Mouse (Mus musculus): Measurements from ENCODE around the gene Cyth2. TPM values are rescaled to one million over a fixed set of nuclear protein-coding genes. Genes with fewer than 3 reads are reported as not detected.

The Cyth2 gene
- polyA plus RNA-seq, 1 experiment from 2014 or later, result 82.6 TPM

DNA sequence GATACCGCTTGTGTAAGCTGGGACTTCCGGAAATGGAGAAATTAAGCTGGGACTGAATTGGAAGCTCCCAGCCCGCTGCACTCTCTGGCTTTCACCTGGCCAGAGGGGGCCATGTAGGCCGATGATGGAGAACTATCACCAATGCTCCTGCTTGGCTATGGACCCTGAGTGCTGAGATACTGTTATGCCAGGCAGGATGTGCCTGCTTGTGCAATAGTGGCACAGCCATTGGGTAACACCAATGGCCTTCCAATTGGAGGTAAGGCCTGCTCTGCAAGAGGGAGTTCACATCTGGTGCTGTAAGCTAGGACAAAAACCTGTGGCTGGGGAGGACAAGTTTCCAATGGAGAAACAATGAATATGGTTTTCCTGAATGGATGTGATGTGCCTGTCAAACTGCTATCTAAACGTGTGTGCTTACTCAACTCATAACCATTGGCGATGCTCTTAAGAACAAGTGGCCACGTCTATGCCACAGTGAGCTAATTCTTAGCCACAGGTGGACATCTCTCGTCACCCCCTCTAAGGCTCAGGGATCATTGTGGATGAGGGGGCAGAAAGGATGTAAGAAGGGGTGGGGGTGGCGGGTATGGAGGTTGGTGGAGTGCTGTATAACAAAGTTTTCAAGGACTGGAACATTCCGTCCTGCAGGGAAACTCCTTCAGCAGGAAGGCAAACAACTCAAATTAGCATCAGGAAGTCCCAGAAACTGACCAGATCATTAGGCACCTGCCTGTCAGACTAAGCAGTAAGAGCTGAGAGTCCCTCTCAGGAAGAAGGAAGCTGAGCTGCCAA is 28.8 kb upstream of the Cyth2 start:
- H3K4me2 ChIP-seq (ENCODE audit: low read depth, low read length), result no peak overlapping the region
- peaks cover 4% of the 10 kb centered on the region; the same call in 1 of the 2 replicates for H3K27me3 ChIP-seq (ENCODE audit: control insufficient read depth, insufficient read depth, low read length)
- WGBS, result 82% methylated on average over 10 of the region's 10 CpGs
- ATAC-seq (ENCODE audit: insufficient read depth, low FRiP score), result no peak
- no peak overlapping the region for H3K27ac ChIP-seq (ENCODE audit: low read length)
- H3K36me3 ChIP-seq (ENCODE audit: control insufficient read depth, insufficient read depth, low read length), result no peaks in the 10 kb centered on the region
- no peak overlapping the region for H3K9ac ChIP-seq (ENCODE audit: low read length)
- no peak overlapping the region for H3K4me3 ChIP-seq (replicated peaks; ENCODE audit: low read length)
- no peaks in the 10 kb centered on the region for H3K9me3 ChIP-seq (replicated peaks; ENCODE audit: control insufficient read depth, low read length)
- H3K4me1 ChIP-seq (ENCODE audit: control insufficient read depth, insufficient read depth, low read length), result no peaks in the 10 kb centered on the region

DNA sequence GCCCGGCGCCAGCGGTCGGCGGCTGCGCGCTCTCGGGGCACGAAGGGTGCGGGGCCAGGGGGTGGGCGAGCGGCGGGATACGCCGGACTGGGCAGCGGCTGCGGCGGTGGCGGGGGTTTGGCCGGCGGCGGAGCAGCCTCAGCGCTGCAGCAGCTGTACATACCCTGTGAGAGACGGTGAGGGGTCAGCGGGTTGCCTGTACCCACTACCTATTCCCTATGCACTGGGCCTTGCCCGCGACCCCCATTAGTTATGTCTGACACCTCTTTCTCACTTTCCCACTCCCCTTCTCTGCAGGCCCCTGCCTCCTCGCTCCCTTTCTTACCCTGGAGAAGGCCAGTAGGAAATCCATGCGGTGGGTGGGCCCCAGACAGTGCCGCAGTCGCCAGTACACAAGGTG is 19.5 kb upstream of the Cyth2 start:
- ATAC-seq (ENCODE audit: insufficient read depth, low FRiP score), result no peak
- WGBS, result 3% methylated on average over 27 of the region's 31 CpGs
- H3K27me3 ChIP-seq (ENCODE audit: control insufficient read depth, insufficient read depth, low read length), result peaks cover 34% of the 10 kb centered on the region

GRCm38 (mm10) chr7:45833148-45833790 is 18.9 kb upstream of the Cyth2 start:
- Histone ChIP-seq H3K27ac (ENCODE audit: low read length) (no peak overlapping the region), H3K9ac (ENCODE audit: low read length) (peak overlapping the region; percentile 67), H3K4me1 (ENCODE audit: control insufficient read depth, insufficient read depth, low read length) (peaks cover 16% of the 10 kb centered on the region; the same call in 1 of the 2 replicates), H3K4me3 (replicated peaks; ENCODE audit: low read length) (peak overlapping the region; percentile 50), H3K36me3 (ENCODE audit: control insufficient read depth, insufficient read depth, low read length) (no peaks in the 10 kb centered on the region), H3K4me2 (ENCODE audit: low read depth, low read length) (peak overlapping the region; percentile 64), H3K27me3 (ENCODE audit: control insufficient read depth, insufficient read depth, low read length) (peaks cover 34% of the 10 kb centered on the region), H3K9me3 (replicated peaks; ENCODE audit: control insufficient read depth, low read length) (no peaks in the 10 kb centered on the region)
- ATAC-seq (ENCODE audit: insufficient read depth, low FRiP score), result peak; percentile 2; the same call in 1 of the 2 replicates
- under 1% methylated on average over 85 of the region's 86 CpGs for WGBS

More for the DNA sequence above, 19.5 kb upstream of the Cyth2 start:
- Histone ChIP-seq H3K9ac (ENCODE audit: low read length) (peak overlapping the region; percentile 67), H3K27ac (ENCODE audit: low read length) (no peak overlapping the region), H3K9me3 (replicated peaks; ENCODE audit: control insufficient read depth, low read length) (no peaks in the 10 kb centered on the region), H3K36me3 (ENCODE audit: control insufficient read depth, insufficient read depth, low read length) (no peaks in the 10 kb centered on the region), H3K4me3 (replicated peaks; ENCODE audit: low read length) (peak overlapping the region; percentile 50), H3K4me1 (ENCODE audit: control insufficient read depth, insufficient read depth, low read length) (peaks cover 16% of the 10 kb centered on the region; the same call in 1 of the 2 replicates), H3K4me2 (ENCODE audit: low read depth, low read length) (peak overlapping the region; percentile 64)

DNA sequence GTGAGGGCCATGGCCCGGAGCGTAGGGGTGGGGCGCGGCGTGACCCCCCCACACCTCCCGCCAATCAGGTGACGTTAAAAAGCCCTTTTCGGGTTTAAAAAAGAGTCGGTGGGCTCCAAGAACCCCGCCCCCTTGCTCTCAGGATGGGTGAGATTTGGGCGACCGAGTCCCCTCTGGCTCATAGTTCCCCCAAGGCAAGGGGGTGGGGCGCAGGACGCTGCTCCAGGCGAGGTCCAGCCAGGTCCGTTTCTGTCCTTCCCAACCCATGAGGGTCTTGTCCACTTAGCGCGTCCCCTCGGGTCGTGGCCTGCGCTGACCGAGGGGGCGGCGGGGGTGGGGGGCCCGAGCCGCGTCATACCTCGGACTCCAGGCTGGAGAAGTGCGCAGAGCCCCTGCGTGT is 18.0 kb upstream of the Cyth2 start:
- Histone ChIP-seq H3K9ac (ENCODE audit: low read length) (peak overlapping the region; percentile 67), H3K4me1 (ENCODE audit: control insufficient read depth, insufficient read depth, low read length) (peaks cover 16% of the 10 kb centered on the region; the same call in 1 of the 2 replicates), H3K27me3 (ENCODE audit: control insufficient read depth, insufficient read depth, low read length) (peaks cover 34% of the 10 kb centered on the region), H3K4me3 (replicated peaks; ENCODE audit: low read length) (peak overlapping the region; percentile 50), H3K27ac (ENCODE audit: low read length) (no peak overlapping the region), H3K4me2 (ENCODE audit: low read depth, low read length) (peak overlapping the region; percentile 64), H3K36me3 (ENCODE audit: control insufficient read depth, insufficient read depth, low read length) (peaks cover 6% of the 10 kb centered on the region; the same call in 1 of the 2 replicates), H3K9me3 (replicated peaks; ENCODE audit: control insufficient read depth, low read length) (no peaks in the 10 kb centered on the region)
- 9% methylated on average over 30 of the region's 30 CpGs for WGBS
- no peak for ATAC-seq (ENCODE audit: insufficient read depth, low FRiP score)

- ATAC-seq (ENCODE audit: insufficient read depth, low FRiP score), result no peak
- Histone ChIP-seq H3K27ac (ENCODE audit: low read length) (peak overlapping the region; percentile 62; the same call in 1 of the 2 replicates), H3K4me1 (ENCODE audit: control insufficient read depth, insufficient read depth, low read length) (peaks cover 16% of the 10 kb centered on the region; the same call in 1 of the 2 replicates), H3K9ac (ENCODE audit: low read length) (peak overlapping the region; percentile 86; the same call in 1 of the 2 replicates), H3K27me3 (ENCODE audit: control insufficient read depth, insufficient read depth, low read length) (peaks cover 34% of the 10 kb centered on the region), H3K4me3 (replicated peaks; ENCODE audit: low read length) (peak overlapping the region; percentile 99), H3K4me2 (ENCODE audit: low read depth, low read length) (peak overlapping the region; percentile 97), H3K36me3 (ENCODE audit: control insufficient read depth, insufficient read depth, low read length) (peaks cover 6% of the 10 kb centered on the region; the same call in 1 of the 2 replicates), H3K9me3 (replicated peaks; ENCODE audit: control insufficient read depth, low read length) (no peaks in the 10 kb centered on the region)
- WGBS, result 19% methylated on average over 5 of the region's 5 CpGs
These were observed 16.7 kb upstream of the Cyth2 start for GRCm38 (mm10) chr7:45831128-45831525.

DNA sequence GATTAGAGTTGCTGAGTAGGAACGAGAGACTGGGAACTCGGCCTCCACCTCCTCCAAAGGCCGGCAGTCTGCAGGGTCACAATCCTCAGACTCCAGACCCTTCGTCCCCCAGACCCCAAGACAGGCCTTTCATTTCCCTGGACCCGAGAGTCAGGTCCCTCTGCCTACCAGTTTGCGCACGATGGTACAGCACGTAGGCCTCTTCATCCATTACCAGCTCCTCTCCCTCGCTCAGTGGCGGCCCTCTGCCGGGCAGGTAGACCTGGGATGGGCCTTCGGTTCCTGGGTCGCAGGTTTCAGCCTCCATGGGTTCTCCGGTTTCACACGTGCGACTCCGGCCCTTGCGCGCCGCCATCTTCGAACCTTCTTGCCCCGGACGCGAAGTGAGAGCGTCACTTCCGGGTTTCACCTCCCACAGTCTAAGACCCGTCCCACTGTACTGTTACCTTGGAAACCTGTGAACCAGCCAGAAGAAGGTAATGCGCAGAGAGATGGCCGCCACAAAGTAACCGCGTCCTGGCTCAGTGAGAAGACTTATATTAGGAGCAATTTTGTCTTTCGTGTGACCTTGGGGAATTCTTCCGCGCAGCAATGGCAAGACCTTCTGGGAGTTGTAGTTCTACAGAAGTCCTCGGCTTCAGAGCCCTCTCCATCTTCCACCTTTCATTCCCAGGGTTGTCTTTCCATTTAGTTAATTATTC is 16.2 kb upstream of the Cyth2 start, which contains the start of gene Grwd1:
Gene Grwd1 (minus strand): TSS at position 518 of the 701 bp plus-strand sequence.
- WGBS, result under 1% methylated on average over 35 of the region's 35 CpGs
- Histone ChIP-seq H3K9ac (ENCODE audit: low read length) (peak within 1 kb of the TSS; percentile 86), H3K9me3 (replicated peaks; ENCODE audit: control insufficient read depth, low read length) (no peaks in the 10 kb centered on the region), H3K4me3 (replicated peaks; ENCODE audit: low read length) (peak within 1 kb of the TSS; percentile 99), H3K27ac (ENCODE audit: low read length) (peak within 1 kb of the TSS; percentile 62), H3K27me3 (ENCODE audit: control insufficient read depth, insufficient read depth, low read length) (peaks cover 34% of the 10 kb centered on the region), H3K4me2 (ENCODE audit: low read depth, low read length) (peak within 1 kb of the TSS; percentile 97), H3K36me3 (ENCODE audit: control insufficient read depth, insufficient read depth, low read length) (peaks cover 11% of the 10 kb centered on the region; the same call in 1 of the 2 replicates), H3K4me1 (ENCODE audit: control insufficient read depth, insufficient read depth, low read length) (peaks cover 16% of the 10 kb centered on the region; the same call in 1 of the 2 replicates)
- peak; percentile 87 for ATAC-seq (ENCODE audit: insufficient read depth, low FRiP score)

DNA sequence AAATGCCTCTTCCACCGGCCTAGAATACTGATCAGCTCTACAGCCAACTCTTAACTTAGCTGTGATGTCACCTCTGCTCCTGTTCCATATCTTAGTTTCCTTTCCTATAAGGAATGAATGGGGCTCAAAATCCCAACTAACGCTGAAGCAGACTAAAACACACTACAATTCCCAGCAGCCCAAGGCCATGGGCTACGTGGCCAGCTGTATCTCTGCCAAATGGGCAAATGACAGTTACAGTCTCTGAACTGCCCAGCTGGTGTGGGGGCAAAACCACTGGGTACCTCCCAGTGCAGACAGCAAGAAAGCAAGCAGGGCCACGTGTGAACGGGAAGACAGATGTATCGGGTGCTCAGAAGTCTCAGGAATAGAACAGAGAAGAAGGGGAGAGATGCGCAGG is 12.2 kb upstream of the Cyth2 start:
- Histone ChIP-seq H3K4me2 (ENCODE audit: low read depth, low read length) (no peak overlapping the region), H3K27ac (ENCODE audit: low read length) (no peak overlapping the region), H3K9ac (ENCODE audit: low read length) (no peak overlapping the region), H3K36me3 (ENCODE audit: control insufficient read depth, insufficient read depth, low read length) (peaks cover 25% of the 10 kb centered on the region), H3K27me3 (ENCODE audit: control insufficient read depth, insufficient read depth, low read length) (no peaks in the 10 kb centered on the region; the same call in 1 of the 2 replicates), H3K4me3 (replicated peaks; ENCODE audit: low read length) (no peak overlapping the region), H3K4me1 (ENCODE audit: control insufficient read depth, insufficient read depth, low read length) (peaks cover 8% of the 10 kb centered on the region; the same call in 1 of the 2 replicates), H3K9me3 (replicated peaks; ENCODE audit: control insufficient read depth, low read length) (no peaks in the 10 kb centered on the region)
- ATAC-seq (ENCODE audit: insufficient read depth, low FRiP score), result no peak
- 92% methylated on average over 7 of the region's 7 CpGs for WGBS

DNA sequence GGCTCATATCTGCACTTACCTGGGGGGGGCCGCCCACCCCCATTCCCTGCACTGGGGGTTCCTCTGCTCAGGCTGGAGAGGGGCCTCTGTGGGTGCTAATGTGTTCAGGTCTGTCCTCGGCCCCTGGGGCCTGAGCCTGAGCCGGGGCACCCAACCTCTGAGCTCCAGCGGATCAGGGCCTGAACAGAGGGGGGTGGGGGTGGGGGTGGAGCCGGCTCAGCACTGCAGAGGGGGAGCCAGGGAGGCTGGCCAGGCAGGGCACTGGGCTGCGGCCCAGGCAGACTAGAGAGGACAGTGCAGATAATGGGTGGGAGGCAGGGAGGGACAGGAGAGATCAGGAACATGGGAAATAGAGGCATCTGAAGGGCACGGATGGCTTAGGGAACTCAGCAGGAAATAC is 10.2 kb upstream of the Cyth2 start, which contains the start of gene Kcnj14:
Gene Kcnj14 (minus strand): TSS at position 185 of the 400 bp plus-strand sequence.
- Histone ChIP-seq H3K4me1 (ENCODE audit: control insufficient read depth, insufficient read depth, low read length) (peaks cover 1% of the 10 kb centered on the region; the same call in 1 of the 2 replicates), H3K4me3 (replicated peaks; ENCODE audit: low read length) (no peak within 1 kb of the TSS), H3K4me2 (ENCODE audit: low read depth, low read length) (no peak within 1 kb of the TSS), H3K9me3 (replicated peaks; ENCODE audit: control insufficient read depth, low read length) (no peaks in the 10 kb centered on the region), H3K27ac (ENCODE audit: low read length) (no peak within 1 kb of the TSS), H3K9ac (ENCODE audit: low read length) (no peak within 1 kb of the TSS), H3K27me3 (ENCODE audit: control insufficient read depth, insufficient read depth, low read length) (no peaks in the 10 kb centered on the region), H3K36me3 (ENCODE audit: control insufficient read depth, insufficient read depth, low read length) (peaks cover 25% of the 10 kb centered on the region)
- WGBS, result 70% methylated on average over 7 of the region's 7 CpGs
- ATAC-seq (ENCODE audit: insufficient read depth, low FRiP score), result no peak
